Mouse (Mus musculus) liver, embryonic 15.5 days (tissue): Measurements from ENCODE around the gene Fndc1. TPM values are rescaled to one million over a fixed set of nuclear protein-coding genes. Genes with fewer than 3 reads are reported as not detected.
A peak's percentile ranks its signal among the peaks of the same experiment; 100 is the strongest.

Source experiments
- ATAC-seq: fragments of 200-750 bp; cut with Nextera tagmentation; 2 replicates; pipeline ENCODE4 v1.8.0; 2017; ENCODE audit warnings: moderate number of reproducible peaks, mild to moderate bottlenecking, moderate library complexity; ENCODE audit not compliant: insufficient read depth
- H3K27ac ChIP-seq: fragments of 300-500 bp; sonication (generic); replicated peaks from 2 replicates; pipeline ENCODE4 v1.5.1; 2015; ENCODE audit warnings: mild to moderate bottlenecking, inconsistent platforms
- H3K27me3 ChIP-seq: fragments of 300-500 bp; sonication (generic); 2 replicates; pipeline ENCODE4 v1.6.1; 2015; ENCODE audit warnings: mild to moderate bottlenecking, inconsistent platforms
- H3K36me3 ChIP-seq: fragments of 300-500 bp; sonication (generic); replicated peaks from 2 replicates; pipeline ENCODE4 v1.6.1; 2015; ENCODE audit warnings: moderate library complexity, mild to moderate bottlenecking, inconsistent platforms
- H3K4me1 ChIP-seq: fragments of 300-500 bp; sonication (generic); replicated peaks from 2 replicates; pipeline ENCODE4 v1.6.1; 2015; ENCODE audit warnings: inconsistent platforms
- H3K4me2 ChIP-seq: fragments of 300-500 bp; sonication (generic); 2 replicates; pipeline ENCODE4 v1.6.1; 2015; ENCODE audit warnings: moderate library complexity, mild to moderate bottlenecking, inconsistent platforms
- H3K4me3 ChIP-seq: fragments of 300-500 bp; sonication (generic); replicated peaks from 2 replicates; pipeline ENCODE4 v1.5.1; 2015; ENCODE audit warnings: mild to moderate bottlenecking, inconsistent platforms
- H3K9ac ChIP-seq: fragments of 300-500 bp; sonication (generic); 2 replicates; pipeline ENCODE4 v1.6.1; 2015; ENCODE audit warnings: moderate library complexity, mild to moderate bottlenecking, inconsistent platforms
- H3K9me3 ChIP-seq: fragments of 300-500 bp; sonication (generic); replicated peaks from 2 replicates; pipeline ENCODE4 v1.6.1; 2016; ENCODE audit warnings: inconsistent platforms
- WGBS: fragments of 180-500 bp; shearing (Covaris S2); methylation state at CpG from one replicate; pipeline ENCODE4 v1.1.7; 2015; ENCODE audit warnings: mixed read lengths; ENCODE audit not compliant: insufficient replicate concordance; 5-methylcytosine and 5-hydroxymethylcytosine counted together
- polyA plus RNA-seq: library from polyadenylated mRNA; unstranded; fragments of >200 nt; fragmentation: Nextera tagmentation; extraction: Ambion mirVana; gene quantifications from 2 replicates; pipeline ENCODE4 v1.2.1, GENCODE M21; 2015

Gene Fndc1
- polyA plus RNA-seq, 1 experiment from 2014 or later: 0.53 TPM

GRCm38 (mm10) chr17:7863745-7864144 is 36.6 kb upstream of the Fndc1 start:
- WGBS: 19% methylated on average over 4 of the region's 4 CpGs
- H3K36me3 ChIP-seq: no peaks in the 10 kb centered on the region
- no peaks in the 10 kb centered on the region for H3K4me1 ChIP-seq
- no peak overlapping the region for H3K4me3 ChIP-seq
- no peak overlapping the region for H3K9ac ChIP-seq
- ATAC-seq: no peak
- H3K27me3 ChIP-seq: no peaks in the 10 kb centered on the region
- no peak overlapping the region for H3K4me2 ChIP-seq
- H3K27ac ChIP-seq: no peak overlapping the region
- no peaks in the 10 kb centered on the region for H3K9me3 ChIP-seq

GRCm38 (mm10) chr17:7860845-7861360 is 33.8 kb upstream of the Fndc1 start:
- no peak for ATAC-seq
- H3K4me2 ChIP-seq: no peak overlapping the region
- no peaks in the 10 kb centered on the region for H3K9me3 ChIP-seq
- no peaks in the 10 kb centered on the region for H3K36me3 ChIP-seq
- no peaks in the 10 kb centered on the region for H3K27me3 ChIP-seq
- H3K4me3 ChIP-seq: no peak overlapping the region
- H3K27ac ChIP-seq: no peak overlapping the region
- no peaks in the 10 kb centered on the region for H3K4me1 ChIP-seq
- H3K9ac ChIP-seq: no peak overlapping the region
- WGBS: 32% methylated on average over 8 of the region's 8 CpGs

- Histone ChIP-seq H3K9ac (no peak overlapping the region), H3K27me3 (no peaks in the 10 kb centered on the region), H3K36me3 (no peaks in the 10 kb centered on the region), H3K4me2 (no peak overlapping the region), H3K4me1 (no peaks in the 10 kb centered on the region), H3K9me3 (no peaks in the 10 kb centered on the region), H3K27ac (no peak overlapping the region), H3K4me3 (no peak overlapping the region)
- WGBS: 50% methylated on average over 6 of the region's 6 CpGs
- ATAC-seq: no peak
These were observed 30.6 kb upstream of the Fndc1 start for GRCm38 (mm10) chr17:7857658-7858057.

DNA sequence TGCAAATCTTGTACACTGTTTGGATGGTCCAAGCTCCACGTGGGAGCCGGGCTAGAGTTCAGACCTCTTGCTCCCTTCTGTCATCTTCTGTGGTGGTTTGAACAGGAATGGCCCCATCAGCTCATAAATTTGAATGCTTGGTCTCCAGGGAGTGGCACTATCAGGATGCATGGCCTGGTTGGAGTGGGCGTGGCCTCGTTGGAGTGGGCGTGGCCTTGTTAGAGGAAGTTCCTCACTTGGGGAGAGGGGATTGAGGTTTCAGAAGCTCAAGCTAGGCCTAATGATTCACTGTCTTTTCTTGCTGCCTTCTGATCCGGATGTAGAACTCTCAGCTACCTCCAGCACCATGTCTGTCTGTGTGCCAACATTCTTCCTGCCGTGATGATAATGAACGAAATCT is 28.7 kb upstream of the Fndc1 start:
- 54% methylated on average over 8 of the region's 8 CpGs for WGBS
- H3K4me2 ChIP-seq: no peak overlapping the region
- H3K27ac ChIP-seq: no peak overlapping the region
- ATAC-seq: no peak
- H3K9ac ChIP-seq: no peak overlapping the region
- no peaks in the 10 kb centered on the region for H3K4me1 ChIP-seq
- H3K27me3 ChIP-seq: no peaks in the 10 kb centered on the region
- no peaks in the 10 kb centered on the region for H3K9me3 ChIP-seq
- H3K4me3 ChIP-seq: no peak overlapping the region
- H3K36me3 ChIP-seq: no peaks in the 10 kb centered on the region

DNA sequence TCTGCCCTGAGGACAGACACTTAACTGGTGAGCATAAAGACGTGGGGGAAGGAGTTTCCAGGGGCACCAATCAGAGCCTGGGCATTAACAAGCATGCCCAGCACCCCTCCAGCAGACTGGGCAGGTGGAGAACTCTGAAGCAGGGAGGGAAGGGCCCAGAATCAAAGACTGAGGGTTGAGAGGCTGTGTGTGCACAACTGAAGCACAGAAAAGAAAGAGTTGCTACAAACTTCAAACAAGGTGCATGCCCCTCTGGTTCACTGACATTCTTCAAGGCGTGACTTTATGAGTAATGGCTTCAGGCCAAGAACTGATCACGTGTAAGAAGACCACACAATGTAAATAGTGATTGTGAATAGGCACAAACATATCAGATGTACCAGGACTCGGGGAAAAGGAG is 24.9 kb upstream of the Fndc1 start:
- Histone ChIP-seq H3K27me3 (no peaks in the 10 kb centered on the region), H3K27ac (no peak overlapping the region), H3K4me2 (no peak overlapping the region), H3K9ac (no peak overlapping the region), H3K4me3 (no peak overlapping the region), H3K36me3 (no peaks in the 10 kb centered on the region), H3K4me1 (no peaks in the 10 kb centered on the region), H3K9me3 (no peaks in the 10 kb centered on the region)
- WGBS: 37% methylated on average over 4 of the region's 4 CpGs
- no peak for ATAC-seq

GRCm38 (mm10) chr17:7851527-7851926 is 24.4 kb upstream of the Fndc1 start:
- Histone ChIP-seq H3K9me3 (no peaks in the 10 kb centered on the region), H3K4me2 (no peak overlapping the region), H3K36me3 (no peaks in the 10 kb centered on the region), H3K4me1 (no peaks in the 10 kb centered on the region), H3K9ac (no peak overlapping the region), H3K27ac (no peak overlapping the region), H3K27me3 (no peaks in the 10 kb centered on the region), H3K4me3 (no peak overlapping the region)
- ATAC-seq: no peak
- 46% methylated on average over 9 of the region's 9 CpGs for WGBS

DNA sequence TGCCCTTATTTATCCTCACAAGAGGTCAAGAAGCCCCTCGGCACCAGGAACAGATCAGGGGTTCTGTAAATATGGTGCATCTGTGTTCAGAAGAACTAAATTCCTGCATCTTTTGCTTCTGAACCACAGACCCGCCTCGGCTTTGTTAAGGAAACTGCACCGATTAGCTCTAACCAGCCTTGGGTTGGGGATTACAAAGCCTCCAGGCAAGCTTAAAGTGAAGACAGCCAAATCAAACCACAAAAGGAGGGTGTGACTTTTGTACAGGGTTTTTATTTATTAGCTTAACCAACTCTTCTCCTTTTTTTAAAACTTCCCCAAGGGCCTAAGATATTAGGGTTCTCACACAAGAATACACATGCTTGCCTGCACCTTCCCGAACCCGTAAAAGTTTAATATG is 23.1 kb upstream of the Fndc1 start:
- no peak overlapping the region for H3K27ac ChIP-seq
- no peaks in the 10 kb centered on the region for H3K9me3 ChIP-seq
- no peak overlapping the region for H3K9ac ChIP-seq
- H3K36me3 ChIP-seq: no peaks in the 10 kb centered on the region
- H3K4me1 ChIP-seq: no peaks in the 10 kb centered on the region
- H3K4me2 ChIP-seq: no peak overlapping the region
- 75% methylated on average over 6 of the region's 6 CpGs for WGBS
- no peak overlapping the region for H3K4me3 ChIP-seq
- no peaks in the 10 kb centered on the region for H3K27me3 ChIP-seq
- no peak for ATAC-seq

GRCm38 (mm10) chr17:7840505-7841290 is 13.6 kb upstream of the Fndc1 start:
- H3K36me3 ChIP-seq: no peaks in the 10 kb centered on the region
- WGBS: 68% methylated on average over 12 of the region's 12 CpGs
- H3K4me1 ChIP-seq: no peaks in the 10 kb centered on the region
- H3K9me3 ChIP-seq: no peaks in the 10 kb centered on the region
- no peak overlapping the region for H3K27ac ChIP-seq
- no peak overlapping the region for H3K9ac ChIP-seq
- no peak for ATAC-seq
- no peak overlapping the region for H3K4me3 ChIP-seq
- no peak overlapping the region for H3K4me2 ChIP-seq
- no peaks in the 10 kb centered on the region for H3K27me3 ChIP-seq

GRCm38 (mm10) chr17:7827586-7827985 is 484 bp upstream of the Fndc1 start:
- Histone ChIP-seq H3K9ac (no peak overlapping the region), H3K9me3 (no peaks in the 10 kb centered on the region), H3K27me3 (peaks cover 49% of the 10 kb centered on the region), H3K27ac (no peak overlapping the region), H3K36me3 (no peaks in the 10 kb centered on the region), H3K4me1 (no peaks in the 10 kb centered on the region; the same call in 1 of the 2 replicates), H3K4me3 (peak overlapping the region; percentile 33; the same call in 1 of the 2 replicates), H3K4me2 (peak overlapping the region; percentile 53)
- 18% methylated on average over 16 of the region's 16 CpGs for WGBS
- no peak for ATAC-seq

DNA sequence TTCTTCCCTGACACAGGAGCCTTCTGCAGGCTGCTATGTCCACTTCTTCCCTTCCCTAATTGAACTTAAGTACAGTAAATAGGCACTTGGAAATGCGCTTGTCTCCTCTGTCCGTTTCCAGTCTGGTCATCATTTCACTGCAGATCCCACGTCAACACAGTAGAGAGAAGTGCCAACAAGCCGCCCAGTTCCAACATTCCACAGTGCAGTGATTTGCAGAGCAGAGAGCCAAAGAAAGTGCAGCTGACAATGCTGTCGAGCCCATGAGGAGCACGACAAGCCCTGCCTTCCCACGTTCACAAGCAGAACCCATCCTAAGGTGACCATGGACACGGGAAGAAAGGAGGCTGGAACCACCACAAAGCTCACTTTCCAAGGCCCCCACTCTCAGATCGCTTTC is 1.7 kb downstream of the Fndc1 start:
- Histone ChIP-seq H3K4me2 (no peak overlapping the region), H3K27ac (no peak overlapping the region), H3K9me3 (no peaks in the 10 kb centered on the region), H3K9ac (no peak overlapping the region), H3K4me1 (no peaks in the 10 kb centered on the region; the same call in 1 of the 2 replicates), H3K4me3 (no peak overlapping the region), H3K36me3 (no peaks in the 10 kb centered on the region), H3K27me3 (peaks cover 49% of the 10 kb centered on the region)
- no peak for ATAC-seq
- WGBS: 42% methylated on average over 9 of the region's 9 CpGs

DNA sequence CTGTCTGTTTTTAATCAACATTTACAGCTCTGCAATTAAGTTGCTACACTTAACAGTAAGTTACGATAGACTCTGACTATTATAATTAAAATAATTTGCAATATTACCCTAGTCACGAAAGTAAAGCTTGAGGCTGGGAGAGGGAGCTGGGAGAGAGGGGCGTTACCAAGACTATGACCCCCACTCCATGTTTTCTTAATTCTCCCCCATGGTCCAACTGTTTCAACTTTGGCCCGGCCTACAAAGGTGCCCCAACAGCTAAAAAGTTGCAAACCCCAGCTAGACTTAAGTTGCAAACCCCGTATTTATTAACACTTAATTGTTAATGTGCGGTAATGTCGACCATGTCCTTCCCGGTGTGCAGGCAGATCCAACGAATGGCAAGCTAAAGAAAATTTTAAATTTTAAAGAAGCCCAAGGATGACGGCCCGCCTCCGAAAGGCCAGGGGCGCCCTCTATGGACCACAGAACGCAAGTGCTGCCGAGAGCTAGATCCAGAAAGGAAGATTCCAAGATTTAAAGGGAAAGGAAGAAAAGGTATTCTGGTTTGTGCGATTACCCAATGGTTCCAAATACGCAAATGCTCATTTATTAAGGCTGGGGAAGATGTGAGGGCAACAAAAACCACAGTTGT is 5.4 kb downstream of the Fndc1 start:
- no peak for ATAC-seq
- Histone ChIP-seq H3K9ac (no peak overlapping the region), H3K4me2 (no peak overlapping the region), H3K4me3 (no peak overlapping the region), H3K27ac (no peak overlapping the region), H3K4me1 (no peaks in the 10 kb centered on the region), H3K9me3 (no peaks in the 10 kb centered on the region), H3K36me3 (no peaks in the 10 kb centered on the region), H3K27me3 (peaks cover 17% of the 10 kb centered on the region)
- WGBS: 26% methylated on average over 17 of the region's 17 CpGs
